Mouse (Mus musculus): Measurements from ENCODE around the gene Prtg.

Gene Prtg

DNA sequence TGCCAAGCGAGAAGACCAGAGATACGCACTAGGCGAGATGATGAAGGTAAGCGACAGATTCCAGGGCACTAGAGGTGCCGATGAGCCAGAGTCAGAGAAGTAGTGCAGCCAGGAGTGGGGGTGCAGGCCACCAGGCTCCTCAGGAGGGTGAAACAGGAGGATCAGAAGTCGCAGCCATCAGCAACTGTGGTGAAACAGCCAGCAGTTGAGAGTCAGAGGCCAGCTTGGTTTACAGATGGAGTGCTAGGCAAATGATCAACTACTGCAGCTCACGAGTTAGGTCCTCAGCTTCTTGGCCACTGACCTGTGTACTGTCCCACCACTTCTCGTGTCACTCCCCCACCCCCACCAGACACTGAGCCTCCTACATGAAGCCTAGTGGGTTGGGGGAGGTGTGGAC, 154.7 kb downstream of the Prtg start:
- ATAC-seq (ENCODE audit: insufficient number of reproducible peaks, low FRiP score, low TSS enrichment): no peak

DNA sequence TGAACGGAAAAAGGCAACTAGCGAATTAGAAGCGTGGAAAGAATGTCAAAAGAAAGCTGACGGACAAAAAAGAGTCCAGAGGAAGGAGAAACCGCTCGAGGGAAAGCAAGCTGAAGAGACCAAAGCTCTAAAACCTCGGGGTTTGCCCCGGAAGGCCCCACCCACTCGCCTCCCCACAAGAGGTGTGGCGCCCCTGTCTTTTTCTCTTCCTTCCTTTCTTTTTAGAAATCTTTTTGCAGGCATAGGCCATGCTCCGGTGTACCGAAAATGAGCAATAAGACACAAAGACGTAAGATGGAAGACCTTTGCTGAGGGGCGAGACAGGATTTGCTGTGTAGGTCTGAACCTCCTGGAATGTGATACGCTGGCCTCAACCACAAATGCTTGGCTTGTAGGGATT, 155.3 kb downstream of the Prtg start:
- ATAC-seq (ENCODE audit: insufficient number of reproducible peaks, low FRiP score, low TSS enrichment): no peak

Measured in cerebellum, adult (tissue).